ENCODE assay signal across 8 mouse cellular contexts in genomic region chr6:145076286-145076685, GRCm38 (mm10). TPM values are rescaled to one million over a fixed set of nuclear protein-coding genes. Genes with fewer than 3 reads are reported as not detected.
DNase-seq lines count a peak whose midpoint lies in the region; ATAC-seq lines count a peak whose summit lies in the region.

No protein-coding gene starts in this region.

- ATAC-seq in heart, embryonic 13.5 days (ENCODE audit: extremely low read depth, insufficient number of reproducible peaks, low FRiP score, low TSS enrichment) = no peak
- ATAC-seq in midbrain, embryonic 16.5 days = no peak

- peaks cover 14% of the 10 kb centered on the region for H3K4me1 ChIP-seq in heart, embryonic 13.5 days
- peaks cover 25% of the 10 kb centered on the region; the same call in 1 of the 2 replicates for H3K4me1 ChIP-seq in hindbrain, embryonic 10.5 days (replicated peaks)
- H3K4me1 ChIP-seq in midbrain, embryonic 16.5 days (ENCODE audit: control insufficient read depth, insufficient read depth, low read length) = peaks cover 4% of the 10 kb centered on the region; the same call in 1 of the 2 replicates

- no peaks in the 10 kb centered on the region for H3K36me3 ChIP-seq in heart, embryonic 13.5 days
- H3K36me3 ChIP-seq in hindbrain, embryonic 10.5 days = no peaks in the 10 kb centered on the region
- no peaks in the 10 kb centered on the region for H3K36me3 ChIP-seq in midbrain, embryonic 16.5 days (ENCODE audit: control insufficient read depth, insufficient read depth, low read length)

- H3K4me2 ChIP-seq in heart, embryonic 13.5 days = peak overlapping the region; percentile 79
- peak overlapping the region; percentile 79 for H3K4me2 ChIP-seq in midbrain, embryonic 16.5 days (ENCODE audit: low read length)

- 20% methylated on average over 9 of the region's 9 CpGs for WGBS in heart, embryonic 13.5 days
- 11% methylated on average over 9 of the region's 9 CpGs for WGBS in hindbrain, embryonic 10.5 days
- WGBS in midbrain, embryonic 16.5 days = 13% methylated on average over 9 of the region's 9 CpGs

- intact Hi-C loops in heart, postnatal 10 days (cut with DNase I) = no loop called here

- no peaks in the 10 kb centered on the region for H3K9me3 ChIP-seq in heart, embryonic 13.5 days
- H3K9me3 ChIP-seq in hindbrain, embryonic 10.5 days = no peaks in the 10 kb centered on the region
- no peaks in the 10 kb centered on the region for H3K9me3 ChIP-seq in midbrain, embryonic 16.5 days (replicated peaks; ENCODE audit: control insufficient read depth, low read length, poor library complexity, severe bottlenecking)

- no peak overlapping the region for H3K27ac ChIP-seq in heart, embryonic 13.5 days (replicated peaks)
- H3K27ac ChIP-seq in hindbrain, embryonic 10.5 days = peak overlapping the region; percentile 92
- H3K27ac ChIP-seq in midbrain, embryonic 16.5 days (ENCODE audit: low read length) = no peak overlapping the region

- no peak for DNase-seq in heart, postnatal 10 days
- DNase-seq in R1 (ENCODE audit: low read depth, low spot score) = peak; percentile 89
- DNase-seq in hindbrain, embryonic 10.5 days (ENCODE audit: low spot score) = peak; percentile 18
- no peak for DNase-seq in ovary, adult 18-20 months (ENCODE audit: low spot score)
- no peak for DNase-seq in kidney, postnatal 25 days
- no peak for DNase-seq in spleen, postnatal 36 days (ENCODE audit: low spot score in 2 of 2)

- peak overlapping the region; percentile 55 for H3K4me3 ChIP-seq in heart, embryonic 13.5 days
- peak overlapping the region; percentile 74 for H3K4me3 ChIP-seq in hindbrain, embryonic 10.5 days
- peak overlapping the region; percentile 48 for H3K4me3 ChIP-seq in midbrain, embryonic 16.5 days (ENCODE audit: low read depth, low read length)

- H3K27me3 ChIP-seq in heart, embryonic 13.5 days (replicated peaks) = peaks cover 48% of the 10 kb centered on the region
- peaks cover 7% of the 10 kb centered on the region; the same call in 1 of the 2 replicates for H3K27me3 ChIP-seq in hindbrain, embryonic 10.5 days (ENCODE audit: insufficient read depth, poor library complexity, severe bottlenecking)
- no peaks in the 10 kb centered on the region for H3K27me3 ChIP-seq in midbrain, embryonic 16.5 days (ENCODE audit: control insufficient read depth, insufficient read depth, low read depth, low read length)

- no peak overlapping the region for H3K9ac ChIP-seq in heart, embryonic 13.5 days
- H3K9ac ChIP-seq in midbrain, embryonic 16.5 days (ENCODE audit: low read depth, low read length) = peak overlapping the region; percentile 64; the same call in 1 of the 2 replicates

RNA-seq across cellular contexts. Expression of gene Bcat1, which starts 0.3 kb away (rescaled TPM):
- polyA plus RNA-seq in heart, embryonic 13.5 days (2015; fragmentation: Nextera tagmentation; extraction: Ambion mirVana) = 7.3 and 7.6 TPM in 2 replicates
- 1 to 10 TPM; 3.0 to 4.0 TPM for total RNA-seq in heart, postnatal 10 days (2021)
- 123 and 134 TPM in 2 replicates for polyA plus RNA-seq in hindbrain, embryonic 10.5 days (2016; fragmentation: Nextera tagmentation; extraction: Ambion mirVana)
- polyA plus RNA-seq in midbrain, embryonic 16.5 days (2015; fragmentation: Nextera tagmentation; extraction: Ambion mirVana) = 104 and 106 TPM in 2 replicates

RNA-seq across cellular contexts. Expression of gene Lrmp, which starts 39.2 kb away (rescaled TPM):
- 2.2 and 2.4 TPM in 2 replicates for polyA plus RNA-seq in heart, embryonic 13.5 days (2015; fragmentation: Nextera tagmentation; extraction: Ambion mirVana)
- 1 to 10 TPM; 1.7 to 2.1 TPM for total RNA-seq in heart, postnatal 10 days (2021)
- 1.8 and 2.4 TPM in 2 replicates for polyA plus RNA-seq in hindbrain, embryonic 10.5 days (2016; fragmentation: Nextera tagmentation; extraction: Ambion mirVana)
- 0.61 and 0.75 TPM in 2 replicates for polyA plus RNA-seq in midbrain, embryonic 16.5 days (2015; fragmentation: Nextera tagmentation; extraction: Ambion mirVana)

Comparison
In these comparisons a context has a peak if more than half of its experiments do, and no peak if none do; other contexts are left out.
1. DNase-seq: peak in R1 (single experiment) and hindbrain, embryonic 10.5 days (single experiment); none in heart, postnatal 10 days (0 of 2), ovary, adult 18-20 months (single experiment), kidney, postnatal 25 days (0 of 2) and spleen, postnatal 36 days (0 of 2).
2. RNA of gene Bcat1, which starts 0.3 kb away (polyA plus RNA-seq): 123 to 134 TPM in hindbrain, embryonic 10.5 days and 104 to 106 TPM in midbrain, embryonic 16.5 days; 7.3 to 7.6 TPM in heart, embryonic 13.5 days; every median in the first group is over 10 times any median in the second.
3. Peak in every context shown above with its lines, with median percentiles within 50 percentile points of each other: H3K4me3 ChIP-seq.